ENCODE assay signal across 22 mouse cellular contexts in the genomic region with DNA sequence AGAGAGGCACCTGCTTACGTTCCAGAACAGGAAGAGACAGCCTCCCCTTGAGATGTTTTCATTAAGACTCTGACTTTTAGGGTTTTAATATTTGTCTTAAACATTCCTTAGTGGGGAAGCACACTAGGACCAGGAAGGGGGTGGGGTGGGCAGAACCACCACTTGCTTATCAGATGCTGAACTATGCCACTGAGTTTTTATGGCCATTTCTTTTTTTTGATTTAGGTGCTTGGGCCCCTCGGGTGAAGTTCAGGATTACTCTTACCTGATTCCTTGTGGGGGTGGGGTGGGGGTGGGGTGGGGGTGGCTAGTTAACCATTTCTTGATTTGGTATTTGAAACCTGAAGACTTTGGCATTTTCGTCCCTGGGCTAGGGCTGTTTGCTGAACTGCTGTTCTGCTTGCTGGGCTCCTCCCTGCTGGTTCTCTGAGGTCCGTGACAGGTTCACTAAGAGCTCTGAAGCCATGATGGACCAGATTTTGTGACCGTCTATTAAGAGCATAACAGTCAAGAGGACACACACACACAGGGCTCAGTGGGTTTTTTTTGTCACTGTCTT.
"Had no signal": no experiment of that assay in that cellular context is flagged by ENCODE, and none has a peak within 500 bp of the region (broad histone marks: within the 10 kb centered on the region; RNA-seq: fewer than 3 reads in every experiment).

No protein-coding gene starts in this region.

- H3K27me3 ChIP-seq: liver, embryonic 12.5 days; megakaryocyte, embryonic 14.5 days; midbrain, embryonic 13.5 days; neural tube, embryonic 13.5 days; stomach, embryonic 15.5 days had no signal

- DNase-seq: kidney, postnatal 36 days; layer of hippocampus, postnatal 36 days; left cerebral cortex, postnatal 4 days; lung, adult 2 months; retina, postnatal 1 day; right cerebral cortex, postnatal 25 days; spleen, adult 18-20 months; thymus, postnatal 25 days had no signal

- H3K9ac ChIP-seq: limb, embryonic 12.5 days; limb, embryonic 15.5 days; liver, embryonic 12.5 days; midbrain, embryonic 13.5 days; neural tube, embryonic 13.5 days; stomach, embryonic 15.5 days had no signal

- H3K9me3 ChIP-seq: limb, embryonic 12.5 days; limb, embryonic 15.5 days; liver, embryonic 12.5 days; megakaryocyte, embryonic 14.5 days; midbrain, embryonic 10.5 days; midbrain, embryonic 13.5 days; neural tube, embryonic 13.5 days; stomach, embryonic 15.5 days had no signal

- H3K27ac ChIP-seq: hindbrain, postnatal 0 days; left cerebral cortex, adult 2 months; limb, embryonic 12.5 days; limb, embryonic 15.5 days; midbrain, embryonic 10.5 days; midbrain, embryonic 13.5 days; neural tube, embryonic 13.5 days; stomach, embryonic 15.5 days had no signal

- H3K36me3 ChIP-seq: limb, embryonic 12.5 days; limb, embryonic 15.5 days; midbrain, embryonic 13.5 days; neural tube, embryonic 13.5 days; stomach, embryonic 15.5 days had no signal

- ATAC-seq: hindbrain, postnatal 0 days; inflammation-experienced regulatory T-cells, adult 6 months; liver, embryonic 12.5 days; lung, postnatal 0 days; midbrain, embryonic 13.5 days; midbrain, embryonic 16.5 days had no signal

- H3K4me1 ChIP-seq: stomach, embryonic 15.5 days had no signal

- H3K4me3 ChIP-seq: left cerebral cortex, adult 2 months; limb, embryonic 12.5 days; limb, embryonic 15.5 days; liver, embryonic 12.5 days; megakaryocyte, embryonic 14.5 days; midbrain, embryonic 10.5 days; midbrain, embryonic 13.5 days; myocyte; neural tube, embryonic 13.5 days; stomach, embryonic 15.5 days had no signal

- H3K4me2 ChIP-seq: limb, embryonic 12.5 days; limb, embryonic 15.5 days; liver, embryonic 12.5 days; midbrain, embryonic 13.5 days; neural tube, embryonic 13.5 days; stomach, embryonic 15.5 days had no signal
